Mouse (Mus musculus): ENCODE data around the gene Tmem184b. TPM values are rescaled to one million over a fixed set of nuclear protein-coding genes. Genes with fewer than 3 reads are reported as not detected.

The Tmem184b gene
- total RNA-seq, 2 experiments from 2014 or later = 71.3 to 74.8 TPM

GRCm38 (mm10) chr15:79347165-79347844 is 56.1 kb downstream of the Tmem184b start:
- DNase-seq (ENCODE audit: low spot score in 2 of 2) = peak; percentile 83 to 85

GRCm38 (mm10) chr15:79346051-79346793 is 57.1 kb downstream of the Tmem184b start, which contains the start of gene Maff:
Maff (plus strand) TSS chr15:79346621.
- no peak for DNase-seq (ENCODE audit: low spot score in 2 of 2)

GRCm38 (mm10) chr15:79344627-79345026 is 58.7 kb downstream of the Tmem184b start:
- no peak for DNase-seq (ENCODE audit: low spot score in 2 of 2)

- no peak for DNase-seq (ENCODE audit: low spot score in 2 of 2)
Observed at GRCm38 (mm10) chr15:79342641-79343337, 60.6 kb downstream of the Tmem184b start.

GRCm38 (mm10) chr15:79338978-79339377 is 64.4 kb downstream of the Tmem184b start:
- DNase-seq (ENCODE audit: low spot score in 2 of 2) = no peak

DNA sequence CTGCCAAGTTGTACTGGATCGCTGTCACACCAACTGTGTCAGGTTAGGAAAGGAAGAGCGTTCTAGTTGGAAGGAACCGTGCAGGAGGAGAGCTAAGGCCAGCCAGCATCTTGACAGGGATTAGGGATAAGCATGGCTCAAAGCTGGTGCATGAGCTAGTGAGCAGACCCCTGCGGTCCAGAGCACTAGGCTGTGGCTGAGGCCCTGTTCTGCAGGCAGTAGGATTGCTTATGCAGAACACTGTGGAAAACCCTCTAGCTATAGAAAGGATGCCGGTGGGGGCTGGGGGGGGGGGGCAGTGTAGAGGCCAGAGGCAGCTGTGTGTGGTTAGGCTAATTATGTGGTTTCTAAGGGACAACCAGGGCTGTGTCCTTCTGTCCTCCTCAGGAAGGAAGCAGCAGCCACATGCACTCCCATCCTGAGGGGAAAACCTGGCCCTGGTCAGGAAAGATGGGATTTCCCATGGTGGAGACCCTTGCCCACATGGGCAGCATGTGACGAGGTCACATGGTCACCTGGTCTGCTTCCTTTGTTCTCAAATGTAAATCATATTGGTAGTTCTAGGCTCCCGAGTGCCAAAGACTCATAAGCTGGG is 68.2 kb downstream of the Tmem184b start:
- no peak for DNase-seq (ENCODE audit: low spot score in 2 of 2)

DNA sequence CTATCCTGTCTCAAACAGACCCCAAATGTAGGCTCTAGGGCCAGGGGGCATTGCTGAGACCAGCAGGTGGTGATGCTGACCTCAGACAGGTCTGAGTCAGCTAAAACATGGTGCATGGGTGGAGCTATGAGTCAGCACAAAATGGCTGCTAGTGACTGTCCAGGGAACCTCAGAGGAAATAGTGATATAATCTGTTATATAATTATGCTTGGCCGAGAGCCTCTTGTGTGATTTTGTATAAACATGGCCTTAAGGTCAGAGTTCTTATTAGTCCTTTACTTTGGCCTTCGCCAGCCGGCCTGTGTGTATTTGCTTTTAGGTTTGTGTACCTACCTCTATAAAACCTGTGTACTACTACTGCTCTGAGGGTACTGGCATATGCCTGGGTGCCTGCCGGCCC is 70.0 kb downstream of the Tmem184b start:
- no peak for DNase-seq (ENCODE audit: low spot score in 2 of 2)

DNA sequence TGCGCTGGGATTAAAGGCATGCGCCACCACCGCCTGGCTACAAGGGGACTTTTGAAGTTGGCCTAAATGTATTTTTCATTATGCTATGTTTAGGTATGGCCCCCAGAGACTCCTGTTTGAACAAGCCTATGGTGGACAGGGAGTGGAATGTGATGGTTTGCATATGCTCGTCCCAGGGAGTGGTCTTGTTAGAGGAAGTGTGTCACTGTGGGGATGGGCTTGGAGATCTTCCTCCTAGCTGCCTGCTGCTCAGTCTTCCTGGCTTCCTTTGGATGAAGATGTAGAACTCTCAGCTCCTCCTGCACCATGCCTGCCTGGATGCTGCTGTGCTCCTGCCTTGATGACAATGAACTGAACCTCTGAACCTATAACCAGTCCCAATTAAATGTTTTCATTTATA is 72.8 kb downstream of the Tmem184b start:
- no peak for DNase-seq (ENCODE audit: low spot score in 2 of 2)

GRCm38 (mm10) chr15:79329979-79330363 is 73.4 kb downstream of the Tmem184b start:
- no peak for DNase-seq (ENCODE audit: low spot score in 2 of 2)

DNA sequence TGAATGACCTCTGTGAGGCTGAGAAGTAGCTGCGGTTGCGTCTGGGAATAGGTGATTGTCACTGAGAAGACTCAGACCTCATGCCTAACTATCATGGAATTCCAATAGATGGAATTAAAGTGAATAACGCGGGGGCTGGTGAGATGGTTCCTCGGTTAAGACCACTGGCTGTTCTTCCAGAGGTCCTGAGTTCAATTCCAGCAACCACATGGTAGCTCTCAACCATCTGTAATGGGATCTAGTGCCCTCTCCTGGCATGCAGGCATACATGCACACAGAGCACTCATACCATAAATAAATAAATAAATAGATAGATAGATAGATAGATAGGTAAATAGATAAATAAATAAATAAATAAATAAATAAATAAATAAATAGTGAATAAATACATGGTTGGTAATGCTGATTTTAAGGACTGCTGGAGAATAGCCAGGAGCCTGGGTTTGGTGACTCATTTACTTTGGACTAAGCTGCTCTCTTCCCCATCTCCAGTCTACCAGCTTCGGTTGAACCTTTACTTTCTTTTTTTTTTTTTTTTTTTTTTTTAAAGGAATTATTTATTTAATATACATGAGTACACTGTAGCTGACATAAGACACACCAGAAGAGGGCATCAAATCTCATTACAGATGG is 73.9 kb downstream of the Tmem184b start:
- DNase-seq (ENCODE audit: low spot score in 2 of 2) = no peak

- DNase-seq (ENCODE audit: low spot score in 2 of 2) = no peak
Observed at GRCm38 (mm10) chr15:79328939-79329275, 74.5 kb downstream of the Tmem184b start.

DNA sequence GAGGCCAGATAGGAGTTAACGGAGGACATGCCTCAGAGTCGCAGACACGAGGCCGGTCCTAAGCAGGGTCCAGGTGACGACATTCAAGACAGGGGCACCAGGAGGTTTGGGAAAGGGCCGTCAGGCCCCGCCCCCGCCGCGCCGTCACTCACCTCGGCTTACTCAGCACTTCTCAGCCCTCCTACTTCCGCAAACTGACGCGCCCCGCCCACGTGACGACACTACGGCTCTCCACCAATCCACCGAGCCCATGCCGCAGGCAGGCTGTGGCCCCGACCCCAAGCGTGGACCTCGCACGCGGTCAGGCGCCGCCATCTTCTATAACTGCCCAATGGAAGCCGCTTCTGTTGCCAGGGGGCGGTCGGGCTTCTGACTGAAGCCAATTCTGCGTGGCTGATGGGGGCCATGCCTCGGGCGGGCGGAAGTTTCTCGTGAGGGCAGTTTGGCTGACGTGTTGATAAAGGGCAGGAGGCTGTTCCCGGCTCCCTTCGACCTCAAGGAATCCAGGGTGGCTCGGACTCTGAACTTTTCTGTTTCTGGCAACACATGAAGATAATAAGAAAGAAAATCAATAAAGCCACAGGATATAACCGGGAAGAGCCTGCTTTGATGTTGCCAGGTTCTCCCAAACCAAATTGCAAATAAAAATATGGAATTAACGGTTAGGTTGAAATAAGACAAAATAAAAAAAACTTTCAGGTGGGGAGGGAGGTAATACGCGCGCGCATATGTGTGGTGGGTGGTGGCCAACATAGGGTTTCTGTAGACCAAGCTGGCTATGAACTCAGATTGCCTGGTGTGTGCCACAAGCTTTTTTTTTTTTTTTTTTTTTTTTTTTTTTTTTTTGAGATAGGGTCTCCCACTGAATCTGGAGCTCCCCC is 75.1 kb downstream of the Tmem184b start, which contains the start of gene Pla2g6:
Gene Pla2g6, minus strand, starts transcription at position 333 of the 881 bp plus-strand sequence.
- DNase-seq (ENCODE audit: low spot score in 2 of 2) = peak; percentile 99

DNA sequence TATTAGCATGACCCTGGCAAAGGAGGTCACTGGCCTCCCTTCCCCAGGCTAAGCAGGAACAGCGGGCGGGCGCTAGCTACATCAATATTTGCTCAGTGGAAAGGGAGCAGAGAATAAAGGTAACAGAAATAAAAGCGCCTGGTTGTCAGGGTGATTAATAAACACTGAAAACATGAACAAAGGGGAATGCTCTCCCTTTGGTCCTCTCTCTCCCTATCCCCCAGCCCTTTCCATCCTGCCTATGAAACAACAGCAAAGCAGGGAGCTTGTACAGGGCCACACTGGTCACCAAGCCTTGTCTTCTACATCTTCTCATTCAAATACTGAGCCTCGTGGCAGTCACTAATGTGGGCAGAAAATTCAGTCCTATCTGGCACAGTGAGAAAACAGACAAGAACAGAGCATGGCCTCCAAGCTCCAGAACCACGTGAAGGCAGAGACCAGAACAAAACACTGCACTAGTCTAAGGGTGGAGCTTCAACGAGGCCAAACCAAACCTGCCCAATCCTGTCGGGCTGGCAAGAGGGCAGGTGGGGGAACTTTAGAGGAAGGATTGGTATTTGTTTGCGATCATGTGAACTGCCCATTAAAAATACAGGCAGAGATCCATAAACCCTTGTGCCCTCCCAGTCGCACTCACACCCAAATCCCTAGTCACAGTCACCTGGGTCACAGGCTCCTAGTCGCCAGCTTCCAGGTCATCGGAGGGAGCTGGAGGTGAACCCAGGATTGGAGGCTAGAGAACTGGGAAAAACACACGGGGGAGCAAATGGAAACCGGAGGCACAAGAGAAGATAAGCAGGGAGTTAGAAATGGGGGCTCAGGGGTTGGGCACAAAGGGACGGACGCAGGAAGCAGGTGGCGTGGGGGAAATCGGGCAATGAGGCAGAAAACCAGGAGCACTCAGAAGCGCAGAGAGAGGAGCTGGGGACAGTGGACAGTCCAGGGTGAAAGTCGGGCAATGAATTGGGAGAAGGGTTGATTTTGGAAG is 76.1 kb downstream of the Tmem184b start:
- DNase-seq (ENCODE audit: low spot score in 2 of 2) = peak in 1 of 2 experiments; percentile 29

DNA sequence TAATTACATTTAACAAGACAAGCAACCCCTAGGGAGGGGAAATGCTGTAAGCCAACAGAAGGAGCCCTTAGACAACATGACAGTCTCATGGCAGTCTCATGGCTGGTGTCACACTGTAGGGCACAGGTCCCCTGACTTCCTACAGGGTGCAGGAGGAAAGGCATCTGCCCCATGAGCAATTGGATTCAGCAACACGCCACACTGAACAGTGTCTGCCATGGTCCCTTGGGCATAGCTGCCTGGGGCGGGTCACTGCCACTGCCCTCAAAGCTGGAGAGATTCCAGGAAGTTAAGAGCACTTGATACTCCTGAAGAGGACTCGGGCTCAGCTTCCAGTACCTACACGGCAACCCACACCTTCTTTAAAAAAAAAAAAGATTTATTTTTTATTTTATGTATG is 77.1 kb downstream of the Tmem184b start:
- no peak for DNase-seq (ENCODE audit: low spot score in 2 of 2)

GRCm38 (mm10) chr15:79325742-79326141 is 77.6 kb downstream of the Tmem184b start:
- no peak for DNase-seq (ENCODE audit: low spot score in 2 of 2)

- no peak for DNase-seq (ENCODE audit: low spot score in 2 of 2)
Observed at GRCm38 (mm10) chr15:79324373-79324772, 79.0 kb downstream of the Tmem184b start.

DNA sequence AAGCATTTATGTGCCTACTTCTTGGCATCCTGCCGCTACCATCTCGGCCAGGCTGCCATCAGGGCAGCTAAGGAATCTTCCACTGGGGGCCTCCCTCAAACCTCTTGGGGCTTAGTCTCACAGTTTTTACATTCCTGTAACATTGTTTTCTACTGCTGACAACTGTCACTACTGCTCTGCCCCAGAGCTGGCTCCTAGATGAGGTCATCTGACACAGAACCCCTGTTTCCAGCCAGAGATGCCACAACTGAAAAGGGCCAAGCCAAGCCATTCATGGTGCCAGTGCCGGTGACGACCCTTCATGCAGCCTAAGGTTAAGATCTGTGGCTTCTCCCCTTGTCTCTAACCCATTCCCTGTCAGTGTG is 79.6 kb downstream of the Tmem184b start:
- DNase-seq (ENCODE audit: low spot score in 2 of 2) = no peak

DNA sequence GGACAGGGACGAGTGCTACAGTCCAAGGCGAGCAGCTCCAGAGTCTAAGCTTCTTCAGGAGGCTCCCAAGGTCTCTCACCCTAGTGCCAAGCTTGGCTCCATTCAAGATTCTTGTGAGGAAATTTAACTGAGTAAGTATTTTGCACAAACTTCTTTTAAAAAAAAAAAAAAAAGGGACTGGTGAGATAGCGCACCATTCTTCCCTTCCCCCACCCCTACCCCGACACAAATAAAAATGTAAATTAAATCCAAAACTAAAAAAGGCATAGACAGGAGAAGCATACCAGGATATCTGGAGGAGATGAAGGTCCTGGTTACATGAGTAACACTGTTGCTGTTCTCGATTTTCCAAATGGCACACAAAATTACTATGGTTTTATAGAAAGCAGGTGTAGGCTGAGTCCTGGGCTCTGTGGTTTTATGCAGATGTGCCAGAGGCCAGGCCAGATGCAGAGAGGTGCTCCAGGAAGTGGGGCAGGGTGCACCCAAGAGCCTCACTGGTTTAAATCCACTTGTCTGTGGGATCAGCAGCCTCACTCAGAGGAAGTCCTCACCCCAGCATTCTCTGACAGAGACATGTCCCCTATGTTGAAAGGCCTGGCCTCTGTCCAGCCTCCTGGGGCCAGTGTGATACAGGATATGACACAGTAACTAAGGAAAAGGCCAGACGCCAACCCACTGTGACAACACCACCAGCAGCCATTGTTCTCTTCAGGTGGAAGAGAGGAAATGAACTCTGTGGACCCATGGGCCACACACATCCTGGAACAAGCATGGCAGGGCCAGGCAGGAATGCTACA is 80.2 kb downstream of the Tmem184b start:
- no peak for DNase-seq (ENCODE audit: low spot score in 2 of 2)
